Mouse (Mus musculus): Measurements from ENCODE around the gene Tceanc2.

Tceanc2 gene

GRCm38 (mm10) chr4:107178830-107179490, at the start of gene Tceanc2:
Tceanc2 (minus strand) TSS chr4:107179116.
- peak; percentile 65 for DNase-seq

- DNase-seq, result no peak
Measured at GRCm38 (mm10) chr4:107226313-107226712, 47.4 kb upstream of the Tceanc2 start.

GRCm38 (mm10) chr4:107223225-107224204, 44.6 kb upstream of the Tceanc2 start:
- DNase-seq, result peak; percentile 23

- no peak for DNase-seq
Measured at GRCm38 (mm10) chr4:107221524-107221923, 42.6 kb upstream of the Tceanc2 start.

- no peak for DNase-seq
Measured at GRCm38 (mm10) chr4:107217574-107217973, 38.7 kb upstream of the Tceanc2 start.

GRCm38 (mm10) chr4:107213279-107214011, 34.5 kb upstream of the Tceanc2 start:
- no peak for DNase-seq

GRCm38 (mm10) chr4:107211936-107212335, 33.0 kb upstream of the Tceanc2 start:
- no peak for DNase-seq

GRCm38 (mm10) chr4:107211465-107211864, 32.5 kb upstream of the Tceanc2 start:
- DNase-seq, result no peak

GRCm38 (mm10) chr4:107210483-107211097, 31.7 kb upstream of the Tceanc2 start:
- DNase-seq, result no peak

- no peak for DNase-seq
Measured at GRCm38 (mm10) chr4:107208880-107209279, 30.0 kb upstream of the Tceanc2 start, which contains the start of gene Ldlrad1. Ldlrad1 (plus strand) TSS chr4:107209180.

GRCm38 (mm10) chr4:107207016-107207415, 28.1 kb upstream of the Tceanc2 start:
- DNase-seq, result no peak

- no peak for DNase-seq
Measured at GRCm38 (mm10) chr4:107203001-107203400, 24.1 kb upstream of the Tceanc2 start.

GRCm38 (mm10) chr4:107201779-107202178, 22.9 kb upstream of the Tceanc2 start:
- DNase-seq, result no peak

GRCm38 (mm10) chr4:107198072-107198471, 19.2 kb upstream of the Tceanc2 start:
- no peak for DNase-seq

GRCm38 (mm10) chr4:107196454-107196853, 17.5 kb upstream of the Tceanc2 start:
- no peak for DNase-seq

GRCm38 (mm10) chr4:107193841-107194240, 14.9 kb upstream of the Tceanc2 start:
- DNase-seq, result no peak

- DNase-seq, result no peak
Measured at GRCm38 (mm10) chr4:107185703-107186102, 6.8 kb upstream of the Tceanc2 start.

GRCm38 (mm10) chr4:107183203-107183602, 4.3 kb upstream of the Tceanc2 start:
- no peak for DNase-seq

- no peak for DNase-seq
Measured at GRCm38 (mm10) chr4:107182796-107183195, 3.9 kb upstream of the Tceanc2 start.

GRCm38 (mm10) chr4:107181866-107182265, 3.0 kb upstream of the Tceanc2 start:
- no peak for DNase-seq

GRCm38 (mm10) chr4:107180746-107181145, 1.8 kb upstream of the Tceanc2 start:
- no peak for DNase-seq

GRCm38 (mm10) chr4:107179561-107179960, 645 bp upstream of the Tceanc2 start:
- DNase-seq, result no peak
